Mouse (Mus musculus) megakaryocyte, embryonic 14.5 days (primary cell): Measurements from ENCODE around the gene Gm11011.

Experiments
- FLI1 ChIP-seq: IDR thresholded peaks from 2 replicates; pipeline ENCODE4 v1.6.1; 2012; ENCODE audit warnings: low read length, inconsistent platforms, mixed read lengths
- GATA1 ChIP-seq: IDR thresholded peaks from 3 replicates; pipeline ENCODE4 v1.6.1; 2012; ENCODE audit warnings: mixed read lengths, low read length, inconsistent platforms, borderline replicate concordance

DNA sequence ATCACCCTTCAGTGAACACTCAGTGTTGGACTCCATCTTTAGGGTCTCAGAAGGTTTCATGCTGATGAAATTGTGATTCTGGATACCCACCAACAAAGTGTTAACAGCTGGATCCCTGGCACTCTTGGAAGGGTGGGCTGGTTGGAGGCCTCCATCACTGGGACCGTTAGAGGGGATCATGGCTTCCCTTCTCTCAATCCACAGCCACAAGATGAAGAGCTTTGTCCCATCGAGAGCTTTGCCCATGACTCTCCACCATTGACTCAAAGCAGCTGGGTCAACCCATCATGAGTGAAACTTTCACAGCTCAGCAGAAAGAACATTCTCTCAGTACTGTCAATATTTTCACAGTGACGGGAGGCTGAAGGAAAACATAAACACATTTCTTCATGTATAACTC lies 4.1 kb downstream of the Gm11011 start:
- no peak for TF ChIP-seq GATA1
- TF ChIP-seq FLI1, result no peak
